Mouse (Mus musculus): ENCODE measurements at regions not wholly inside any gene's neighbourhood (a gene's known extent, or its start where the extent isn't known, plus 50 kb on each side); places are given as distances from the start of the nearest gene placed in this dataset.

DNA sequence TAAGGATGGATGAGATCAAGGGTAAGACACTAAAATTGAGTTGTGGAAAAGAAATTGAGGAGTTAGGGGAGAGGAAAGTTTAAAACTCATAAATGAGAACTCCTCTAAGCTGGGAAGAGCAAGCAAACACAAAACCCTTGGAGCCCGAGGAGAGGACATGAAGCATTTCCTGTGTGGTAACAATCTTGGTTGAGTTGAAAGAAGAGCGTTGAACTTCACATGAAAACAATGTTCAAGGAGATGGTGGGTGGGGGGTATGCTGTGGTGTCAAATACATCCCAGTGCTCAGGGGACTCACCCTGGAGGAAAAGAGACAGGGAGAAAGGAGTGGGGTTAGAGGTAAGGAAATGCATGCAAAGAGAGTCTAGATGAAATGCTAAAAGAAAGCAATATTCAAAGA, 72.3 kb upstream of the Cyp1b1 start:
- Histone ChIP-seq H3K27ac (ENCODE audit: insufficient read depth, low read depth) (no peak overlapping the region), H3K9ac (ENCODE audit: insufficient read depth, low read depth) (no peak overlapping the region), H3K79me2 (replicated peaks; ENCODE audit: control insufficient read depth, extremely low read depth, insufficient read depth, poor library complexity, severe bottlenecking) (no peaks in the 10 kb centered on the region), H3K27me3 (replicated peaks) (no peaks in the 10 kb centered on the region), H3K9me3 (replicated peaks; ENCODE audit: low read length) (no peaks in the 10 kb centered on the region), H3K36me3 (replicated peaks in 1 of 2; ENCODE audit: control insufficient read depth in 1 of 2, insufficient read depth in 1 of 2, low read length in 1 of 2) (no peaks in the 10 kb centered on the region), H3K4me1 (ENCODE audit: control insufficient read depth in 1 of 2, insufficient read depth in 2 of 2) (no peaks in the 10 kb centered on the region), H3K4me2 (ENCODE audit: insufficient read depth, low read depth, poor library complexity, severe bottlenecking) (no peak overlapping the region), H3K4me3 (replicated peaks in 1 of 3; ENCODE audit: low read depth in 2 of 3, low read length in 2 of 3, poor library complexity in 1 of 3) (no peak overlapping the region)
- no peak for DNase-seq (ENCODE audit: extremely low read depth)
- dilution Hi-C loops (cut with MboI; ENCODE audit: extremely low pct_ligation_motif_present, extremely low pct_unique_long_range_greater_than_20kb, low sequenced_read_pairs), result no loop called here
- TF ChIP-seq MYC (IDR thresholded peaks at IDR 0.05; ENCODE audit: low read depth, low read length) (no peak), JUND (conservative IDR thresholded peaks at IDR 0.05; ENCODE audit: low read depth, low read length) (no peak), HCFC1 (IDR thresholded peaks at IDR 0.05; ENCODE audit: low read depth, low read length) (no peak), CTCF (conservative IDR thresholded peaks at IDR 0.05 in 1 of 2, IDR thresholded peaks at IDR 0.05 in 1 of 2; ENCODE audit: low read depth in 2 of 2, low read length in 2 of 2) (no peak), ZC3H11A (IDR thresholded peaks at IDR 0.05; ENCODE audit: low read depth, low read length) (no peak), POLR2AphosphoS2 (IDR thresholded peaks at IDR 0.05; ENCODE audit: low read depth, low read length) (no peak)
- in situ Hi-C loops (cut with MboI; ENCODE audit: low pct_ligation_motif_present, low pct_unique_long_range_greater_than_20kb, low sequenced_read_pairs), result loop anchor here (5.0 kb wide), 1 partner anchor 40 kb away; no protein-coding TSS in a partner anchor

- in situ Hi-C loops (cut with MboI; ENCODE audit: low pct_ligation_motif_present, low pct_unique_long_range_greater_than_20kb, low sequenced_read_pairs), result loop anchor here (5.0 kb wide), 1 partner anchor 39 kb away; no protein-coding TSS in a partner anchor
These were observed 71.8 kb upstream of the Cyp1b1 start for GRCm38 (mm10) chr17:79786691-79787090.

GRCm38 (mm10) chr17:79786270-79786669, 71.4 kb upstream of the Cyp1b1 start:
- H3K27me3 ChIP-seq (replicated peaks), result no peaks in the 10 kb centered on the region
- no peaks in the 10 kb centered on the region for H3K79me2 ChIP-seq (replicated peaks; ENCODE audit: control insufficient read depth, extremely low read depth, insufficient read depth, poor library complexity, severe bottlenecking)
- no peak overlapping the region for H3K4me3 ChIP-seq (replicated peaks in 1 of 3; ENCODE audit: low read depth in 2 of 3, low read length in 2 of 3, poor library complexity in 1 of 3)
- no peak overlapping the region for H3K4me2 ChIP-seq (ENCODE audit: insufficient read depth, low read depth, poor library complexity, severe bottlenecking)
- H3K36me3 ChIP-seq (replicated peaks in 1 of 2; ENCODE audit: control insufficient read depth in 1 of 2, insufficient read depth in 1 of 2, low read length in 1 of 2), result no peaks in the 10 kb centered on the region
- no peaks in the 10 kb centered on the region for H3K9me3 ChIP-seq (replicated peaks; ENCODE audit: low read length)
- no peaks in the 10 kb centered on the region for H3K4me1 ChIP-seq (ENCODE audit: control insufficient read depth in 1 of 2, insufficient read depth in 2 of 2)
- in situ Hi-C loops (cut with MboI; ENCODE audit: low pct_ligation_motif_present, low pct_unique_long_range_greater_than_20kb, low sequenced_read_pairs) (loop anchor here (5.0 kb wide), 1 partner anchor 39 kb away; no protein-coding TSS in a partner anchor), dilution Hi-C loops (cut with MboI; ENCODE audit: extremely low pct_ligation_motif_present, extremely low pct_unique_long_range_greater_than_20kb, low sequenced_read_pairs) (no loop called here)
- TF ChIP-seq KAT2A (IDR thresholded peaks at IDR 0.05; ENCODE audit: insufficient replicate concordance, low read length) (no peak), USF1 (IDR thresholded peaks at IDR 0.05; ENCODE audit: low read depth, low read length) (no peak), JUN (IDR thresholded peaks at IDR 0.05; ENCODE audit: insufficient read depth, low read depth, low read length) (no peak), MXI1 (IDR thresholded peaks at IDR 0.05; ENCODE audit: low read depth, low read length) (no peak), NRF1 (IDR thresholded peaks at IDR 0.05; ENCODE audit: low read depth, low read length) (no peak), ETS1 (conservative IDR thresholded peaks at IDR 0.05; ENCODE audit: low read depth, low read length) (no peak), E2F4 (IDR thresholded peaks at IDR 0.05; ENCODE audit: insufficient replicate concordance, low read depth, low read length) (no peak), POLR2A (IDR thresholded peaks at IDR 0.05; ENCODE audit: low read depth, low read length) (no peak), UBTF (IDR thresholded peaks at IDR 0.05; ENCODE audit: low read depth, low read length) (no peak), SIN3A (IDR thresholded peaks at IDR 0.05; ENCODE audit: low read length) (no peak), MAX (IDR thresholded peaks at IDR 0.05; ENCODE audit: low read length) (no peak), SMC3 (IDR thresholded peaks at IDR 0.05; ENCODE audit: low read depth, low read length) (no peak), MEF2A (IDR thresholded peaks at IDR 0.05; ENCODE audit: borderline replicate concordance, low read depth, low read length) (no peak), CTCF (conservative IDR thresholded peaks at IDR 0.05 in 1 of 2, IDR thresholded peaks at IDR 0.05 in 1 of 2; ENCODE audit: low read depth in 2 of 2, low read length in 2 of 2) (no peak), MYC (IDR thresholded peaks at IDR 0.05; ENCODE audit: low read depth, low read length) (no peak)
- H3K27ac ChIP-seq (ENCODE audit: insufficient read depth, low read depth), result no peak overlapping the region
- no peak for DNase-seq (ENCODE audit: extremely low read depth)
- no peak overlapping the region for H3K9ac ChIP-seq (ENCODE audit: insufficient read depth, low read depth)

More at GRCm38 (mm10) chr17:79786691-79787090, 71.8 kb upstream of the Cyp1b1 start:
- no peaks in the 10 kb centered on the region for H3K36me3 ChIP-seq (replicated peaks in 1 of 2; ENCODE audit: control insufficient read depth in 1 of 2, insufficient read depth in 1 of 2, low read length in 1 of 2)
- no peaks in the 10 kb centered on the region for H3K79me2 ChIP-seq (replicated peaks; ENCODE audit: control insufficient read depth, extremely low read depth, insufficient read depth, poor library complexity, severe bottlenecking)
- no peak overlapping the region for H3K4me3 ChIP-seq (replicated peaks in 1 of 3; ENCODE audit: low read depth in 2 of 3, low read length in 2 of 3, poor library complexity in 1 of 3)
- no peak for TF ChIP-seq IRF4 (IDR thresholded peaks at IDR 0.05; ENCODE audit: low read depth, low read length)
- TF ChIP-seq EP300 (IDR thresholded peaks at IDR 0.05; ENCODE audit: low read length), result no peak
- TF ChIP-seq USF2 (conservative IDR thresholded peaks at IDR 0.05; ENCODE audit: low read depth, low read length), result no peak
- TF ChIP-seq USF1 (IDR thresholded peaks at IDR 0.05; ENCODE audit: low read depth, low read length), result no peak
- TF ChIP-seq ELF1 (IDR thresholded peaks at IDR 0.05; ENCODE audit: low read depth, low read length), result no peak
- no peak for TF ChIP-seq GABPA (IDR thresholded peaks at IDR 0.05; ENCODE audit: insufficient replicate concordance, low read depth, low read length)
- no peak for TF ChIP-seq SMC3 (IDR thresholded peaks at IDR 0.05; ENCODE audit: low read depth, low read length)
- TF ChIP-seq MAX (IDR thresholded peaks at IDR 0.05; ENCODE audit: low read length), result no peak
- TF ChIP-seq UBTF (IDR thresholded peaks at IDR 0.05; ENCODE audit: low read depth, low read length), result no peak
- TF ChIP-seq MEF2A (IDR thresholded peaks at IDR 0.05; ENCODE audit: borderline replicate concordance, low read depth, low read length), result no peak
- H3K27ac ChIP-seq (ENCODE audit: insufficient read depth, low read depth), result no peak overlapping the region
- dilution Hi-C loops (cut with MboI; ENCODE audit: extremely low pct_ligation_motif_present, extremely low pct_unique_long_range_greater_than_20kb, low sequenced_read_pairs), result no loop called here
- no peak overlapping the region for H3K4me2 ChIP-seq (ENCODE audit: insufficient read depth, low read depth, poor library complexity, severe bottlenecking)
- no peaks in the 10 kb centered on the region for H3K4me1 ChIP-seq (ENCODE audit: control insufficient read depth in 1 of 2, insufficient read depth in 2 of 2)
- no peak for DNase-seq (ENCODE audit: extremely low read depth)
- H3K9me3 ChIP-seq (replicated peaks; ENCODE audit: low read length), result no peaks in the 10 kb centered on the region
- no peak overlapping the region for H3K9ac ChIP-seq (ENCODE audit: insufficient read depth, low read depth)
- H3K27me3 ChIP-seq (replicated peaks), result no peaks in the 10 kb centered on the region

All from CH12.LX (cell line).